Mouse (Mus musculus) brain, embryonic 14.5 days (tissue): ENCODE measurements at regions not wholly inside any gene's neighbourhood (a gene's known extent, or its start where the extent isn't known, plus 50 kb on each side); places are given as distances from the start of the nearest gene placed in this dataset.

Source experiments
- CTCF ChIP-seq: fragments of 200-500 bp; IDR thresholded peaks from 2 replicates; pipeline ENCODE4 v1.5.1; 2012; ENCODE audit warnings: inconsistent platforms, mild to moderate bottlenecking, moderate library complexity, borderline replicate concordance; ENCODE audit not compliant: insufficient read depth, insufficient read length; ENCODE audit errors: extremely low read depth
- POLR2A ChIP-seq: fragments of 200-500 bp; IDR thresholded peaks from 2 replicates; pipeline ENCODE4 v1.6.1; 2012; ENCODE audit warnings: mild to moderate bottlenecking, inconsistent platforms, borderline replicate concordance; ENCODE audit not compliant: poor library complexity, insufficient read depth, insufficient read length, severe bottlenecking; ENCODE audit errors: extremely low read depth

DNA sequence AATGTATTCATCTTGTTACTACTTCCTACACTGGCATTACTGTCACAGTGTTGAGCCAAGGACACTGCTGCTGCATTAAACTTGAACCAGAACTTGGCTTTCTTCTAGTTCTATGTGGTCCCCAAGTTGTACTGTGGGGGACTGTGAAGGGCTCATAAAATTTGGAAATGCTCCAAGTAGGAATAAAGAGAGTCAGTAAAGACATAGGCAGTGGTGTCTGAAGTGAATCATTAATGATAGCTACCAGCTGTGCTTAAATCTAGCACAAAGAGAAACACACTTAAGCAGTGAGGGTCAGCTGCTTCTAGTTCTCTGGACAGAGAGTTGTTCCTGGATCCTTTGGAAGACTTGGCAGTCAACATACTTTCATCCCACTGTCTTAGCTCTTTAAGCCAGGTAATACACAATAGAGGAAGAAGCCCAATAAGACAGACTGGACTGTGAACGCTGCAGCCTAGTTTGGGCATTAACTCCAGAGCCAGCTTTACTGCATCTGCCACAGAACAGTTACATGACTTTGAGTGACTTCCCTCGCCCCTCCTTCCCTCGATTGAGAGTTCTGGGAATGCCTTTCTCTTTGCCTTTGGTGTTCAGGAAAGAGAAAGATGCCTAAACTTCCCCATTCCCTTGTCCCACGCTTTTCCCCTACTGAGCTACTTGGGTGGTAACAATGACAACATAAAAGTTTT lies 1325.2 kb upstream of the Lrrc6 start:
- TF ChIP-seq CTCF (no peak), POLR2A (no peak)
